Mouse (Mus musculus): ENCODE data around the gene Ubxn11.

DNA sequence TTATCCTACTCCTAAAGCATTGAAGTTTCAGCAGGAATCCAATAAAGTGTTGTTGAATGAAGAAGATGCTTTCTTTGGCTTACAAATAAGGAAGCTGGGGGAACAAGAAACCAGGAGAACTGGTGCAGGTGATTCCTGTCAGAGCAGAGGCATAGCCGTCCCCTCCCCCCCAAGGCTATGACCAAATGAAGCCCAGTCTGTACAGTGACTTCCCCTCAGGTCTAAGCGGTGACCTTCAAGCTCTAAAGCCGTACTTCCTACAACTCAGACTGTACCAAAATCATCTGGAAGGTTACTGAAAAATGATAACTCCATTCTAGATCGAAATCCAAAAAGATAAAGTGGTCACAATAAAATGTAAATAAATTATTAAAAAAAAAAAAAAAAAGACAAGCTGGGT is 47.0 kb downstream of the Ubxn11 start:
- TF ChIP-seq CTCF (IDR thresholded peaks at IDR 0.05) = no peak
- no peak for TF ChIP-seq POLR2A (IDR thresholded peaks at IDR 0.05; ENCODE audit: insufficient read depth, low read depth, low read length)
